Mouse (Mus musculus) lung, postnatal 0 days (tissue): ENCODE measurements around the gene Crocc.

Experiments
- CTCF ChIP-seq: IDR thresholded peaks from 2 replicates; pipeline ENCODE4 v1.5.1; 2016; ENCODE audit warnings: antibody characterized with exemption, mild to moderate bottlenecking
- EP300 ChIP-seq: IDR thresholded peaks from 2 replicates; pipeline ENCODE4 v1.6.1; 2016; ENCODE audit warnings: antibody characterized with exemption, mild to moderate bottlenecking, control low read depth

GRCm38 (mm10) chr4:140993846-140994245 is 66.5 kb downstream of the Crocc start:
- TF ChIP-seq CTCF (no peak), EP300 (no peak)
